Mouse (Mus musculus) MEL (cell line): ENCODE data around the gene Abcd4. TPM values are rescaled to one million over a fixed set of nuclear protein-coding genes. Genes with fewer than 3 reads are reported as not detected.
A peak's percentile ranks its signal among the peaks of the same experiment; 100 is the strongest.

Experiments used
- DNase-seq: peaks from one replicate; pipeline ENCODE4 v3.0.0; 2011; ENCODE audit warnings: low read depth, low spot score
- H3K27ac ChIP-seq: 2 replicates; pipeline ENCODE4 v1.5.1; 2012; ENCODE audit warnings: low read depth, mild to moderate bottlenecking, control low read depth, low read length, moderate library complexity; ENCODE audit not compliant: control insufficient read depth
- H3K27me3 ChIP-seq, 2 experiments: fragments of 150-350 bp in 1 of 2; sonication (generic) in 1 of 2; 2 replicates each; pipeline ENCODE4 v1.6.1; 2012; ENCODE audit warnings: low read length in 2 of 2, mild to moderate bottlenecking in 2 of 2, improper control_type of control experiment in 1 of 2, moderate library complexity in 1 of 2; ENCODE audit not compliant: insufficient read depth in 2 of 2, control insufficient read depth in 1 of 2
- H3K36me3 ChIP-seq, 2 experiments: 2 replicates each; pipeline ENCODE4 v1.6.1; 2012 to 2014; ENCODE audit warnings: low read length in 2 of 2, improper control_type of control experiment in 1 of 2, inconsistent platforms in 1 of 2, mild to moderate bottlenecking in 1 of 2; ENCODE audit not compliant: insufficient read depth in 2 of 2, control insufficient read depth in 1 of 2
- H3K4me1 ChIP-seq, 2 experiments: fragments of 150-350 bp in 1 of 2; sonication (generic) in 1 of 2; 2 replicates each; pipeline ENCODE4 v1.6.1; 2012; ENCODE audit warnings: low read length in 2 of 2, improper control_type of control experiment in 1 of 2, mild to moderate bottlenecking in 1 of 2; ENCODE audit not compliant: insufficient read depth in 2 of 2, control insufficient read depth in 1 of 2
- H3K4me3 ChIP-seq, 2 experiments: fragments of 150-350 bp in 1 of 2; sonication (generic) in 1 of 2; 2 replicates each; pipeline ENCODE4 v1.5.1; 2012; ENCODE audit warnings: low read depth in 2 of 2, low read length in 2 of 2, mild to moderate bottlenecking in 2 of 2, moderate library complexity in 2 of 2, control low read depth in 1 of 2, improper control_type of control experiment in 1 of 2; ENCODE audit not compliant: control insufficient read depth in 1 of 2, insufficient read depth in 1 of 2
- H3K79me2 ChIP-seq: 2 replicates; pipeline ENCODE4 v1.6.1; 2012; ENCODE audit warnings: mild to moderate bottlenecking, low read length, moderate library complexity; ENCODE audit not compliant: control insufficient read depth, poor library complexity, insufficient read depth
- H3K9ac ChIP-seq: 2 replicates; pipeline ENCODE4 v1.6.1; 2012; ENCODE audit warnings: low read depth, mild to moderate bottlenecking, control low read depth, low read length, moderate library complexity; ENCODE audit not compliant: control insufficient read depth, poor library complexity, severe bottlenecking
- H3K9me3 ChIP-seq: fragments of 150-350 bp; sonication (generic); replicated peaks from 2 replicates; pipeline ENCODE4 v1.6.1; 2012; ENCODE audit warnings: mild to moderate bottlenecking, low read length, improper control_type of control experiment, moderate library complexity; ENCODE audit not compliant: insufficient read depth
- BHLHE40 ChIP-seq: IDR thresholded peaks from 2 replicates; pipeline ENCODE4 v1.6.1; 2012; ENCODE audit warnings: low read depth, mild to moderate bottlenecking, inconsistent platforms, low read length, improper control_type of control experiment, borderline replicate concordance
- CHD2 ChIP-seq: IDR thresholded peaks from 2 replicates; pipeline ENCODE4 v1.6.1; 2011; ENCODE audit warnings: low read length, improper control_type of control experiment
- GATA1 ChIP-seq: IDR thresholded peaks from 2 replicates; pipeline ENCODE4 v1.6.1; 2011; ENCODE audit warnings: low read depth, low read length, improper control_type of control experiment
- KAT2A ChIP-seq: conservative IDR thresholded peaks from 2 replicates; pipeline ENCODE4 v1.6.1; 2012; ENCODE audit warnings: low read depth, low read length, improper control_type of control experiment, inconsistent platforms
- NELFE ChIP-seq: IDR thresholded peaks from 2 replicates; pipeline ENCODE4 v1.6.1; 2011; ENCODE audit warnings: low read depth, low read length, improper control_type of control experiment
- POLR2AphosphoS5 ChIP-seq: IDR thresholded peaks from 2 replicates; pipeline ENCODE4 v1.6.1; 2012; ENCODE audit warnings: low read depth, borderline replicate concordance, mild to moderate bottlenecking, inconsistent platforms, low read length, moderate library complexity, mixed read lengths
- UBTF ChIP-seq: IDR thresholded peaks from 2 replicates; pipeline ENCODE4 v1.6.1; 2012; ENCODE audit warnings: low read depth, mild to moderate bottlenecking, inconsistent platforms, low read length, improper control_type of control experiment, moderate library complexity, borderline replicate concordance; ENCODE audit not compliant: insufficient read depth
- polyA plus RNA-seq, 2 experiments: library from polyadenylated mRNA; stranded (reverse) in 1 of 2; unstranded in 1 of 2; fragments of >175 nt in 1 of 2; fragments of >200 nt in 1 of 2; gene quantifications; 2 replicates each; pipeline versions ENCODE4 v1.2.1 to v1.2.4; 2012; ENCODE audit warnings: low replicate concordance in 2 of 2, low read depth in 1 of 2; ENCODE audit not compliant: insufficient read length in 2 of 2, insufficient read depth in 1 of 2, missing spikeins in 1 of 2
- total RNA-seq: library from RNA; depleted of rRNA; stranded (reverse); fragments of 300-350 nt; gene quantifications from 2 replicates; pipeline ENCODE4 v1.2.3, GENCODE M21; 2012; rRNA removed

The Abcd4 gene
- total and polyA plus RNA-seq, 3 experiments = 3.5 to 7.1 TPM; not detected in 1

- no peaks in the 10 kb centered on the region for H3K4me1 ChIP-seq
- TF ChIP-seq NELFE (no peak), POLR2AphosphoS5 (no peak), BHLHE40 (no peak), CHD2 (no peak), GATA1 (no peak), KAT2A (no peak), UBTF (no peak)
- TF ChIP-seq, all 39 proteins: peak for 0
- no peak overlapping the region for H3K9ac ChIP-seq
- no peak overlapping the region for H3K4me3 ChIP-seq
- no peaks in the 10 kb centered on the region for H3K36me3 ChIP-seq
- no peak overlapping the region for H3K27ac ChIP-seq
- peak; percentile 60 for DNase-seq
- H3K27me3 ChIP-seq = peaks cover 1 to 4% of the 10 kb centered on the region in 2 experiments; a peak in 2 of 4 replicates
- H3K79me2 ChIP-seq = no peaks in the 10 kb centered on the region
- H3K9me3 ChIP-seq = no peaks in the 10 kb centered on the region
Measured at GRCm38 (mm10) chr12:84555218-84555617, 62.0 kb downstream of the Abcd4 start.

Other genes with a start within 250 kb of the Abcd4 start
- 5.7 and 8.7 TPM in 2 replicates for gene Entpd5, start 208.4 kb downstream of the Abcd4 start, total RNA-seq
- gene Entpd5, start 208.4 kb downstream of the Abcd4 start, polyA plus RNA-seq = 10 to 100 TPM in 1 of 2 experiments, not detected in 1; 12.8 TPM
- 0.69 and 0.81 TPM in 2 replicates for gene Bbof1, start 208.3 kb downstream of the Abcd4 start, total RNA-seq
- gene Bbof1, start 208.3 kb downstream of the Abcd4 start, polyA plus RNA-seq = 1 to 10 TPM in 1 of 2 experiments, not detected in 1; 1.3 TPM
- gene Rnf113a2, start 200.2 kb downstream of the Abcd4 start, total RNA-seq = 0.15 TPM in 1 of 2 replicates, not detected in the other
- gene Rnf113a2, start 200.2 kb downstream of the Abcd4 start, polyA plus RNA-seq = under 1 TPM in 1 of 2 experiments, not detected in 1; 0.10 TPM
- gene Aldh6a1, start 166.4 kb downstream of the Abcd4 start, total RNA-seq = 1.0 and 1.4 TPM in 2 replicates
- 1 to 10 TPM in 1 of 2 experiments, not detected in 1; 2.9 TPM for gene Aldh6a1, start 166.4 kb downstream of the Abcd4 start, polyA plus RNA-seq
- gene Lin52, start 166.0 kb downstream of the Abcd4 start, total RNA-seq = 4.9 and 6.7 TPM in 2 replicates
- gene Lin52, start 166.0 kb downstream of the Abcd4 start, polyA plus RNA-seq = 1 to 10 TPM in 1 of 2 experiments, not detected in 1; 7.7 TPM
- gene Vsx2, start 47.7 kb downstream of the Abcd4 start, total RNA-seq = not detected in 2 replicates
- not detected for gene Vsx2, start 47.7 kb downstream of the Abcd4 start, polyA plus RNA-seq
- not detected in 2 replicates for gene Vrtn, start 23.6 kb upstream of the Abcd4 start, total RNA-seq
- not detected for gene Vrtn, start 23.6 kb upstream of the Abcd4 start, polyA plus RNA-seq
- gene Syndig1l, start 81.4 kb upstream of the Abcd4 start, total RNA-seq = not detected in 2 replicates
- gene Syndig1l, start 81.4 kb upstream of the Abcd4 start, polyA plus RNA-seq = not detected
- 45.2 and 48.9 TPM in 2 replicates for gene Npc2, start 155.7 kb upstream of the Abcd4 start, total RNA-seq
- gene Npc2, start 155.7 kb upstream of the Abcd4 start, polyA plus RNA-seq = 10 to 100 TPM in 1 of 2 experiments, not detected in 1; 63.1 TPM
- 60.4 and 70.6 TPM in 2 replicates for gene Isca2, start 155.8 kb upstream of the Abcd4 start, total RNA-seq
- 10 to 100 TPM in 1 of 2 experiments, not detected in 1; 71.1 TPM for gene Isca2, start 155.8 kb upstream of the Abcd4 start, polyA plus RNA-seq